Mouse (Mus musculus): ENCODE data around the gene Tnk1. TPM values are rescaled to one million over a fixed set of nuclear protein-coding genes. Genes with fewer than 3 reads are reported as not detected.

The Tnk1 gene
- polyA plus RNA-seq (2014; fragmentation: Illumina TruSeq; extraction: RNeasy Lipid Tissue Mini Kit (QIAGEN cat#74804); ENCODE audit: insufficient read depth, low read depth, low replicate concordance) = 5.1 TPM

GRCm38 (mm10) chr11:69858113-69858998 is at the start of gene Tnk1:
TSS of gene Tnk1 (minus strand) at chr11:69858730.

GRCm38 (mm10) chr11:69900471-69901405 is 42.2 kb upstream of the Tnk1 start, which contains the start of the genes 2810408A11Rik and Neurl4:
TSS of gene 2810408A11Rik (minus strand) at chr11:69900987.
TSS of gene Neurl4 (plus strand) at chr11:69901072.

GRCm38 (mm10) chr11:69895291-69895690 is 36.8 kb upstream of the Tnk1 start, which contains the start of gene Acap1:
TSS of gene Acap1 (minus strand) at chr11:69895539.

GRCm38 (mm10) chr11:69880853-69881603 is 22.5 kb upstream of the Tnk1 start, which contains the start of gene Kctd11:
TSS of gene Kctd11 (minus strand) at chr11:69881406.

GRCm38 (mm10) chr11:69877878-69878277 is 19.3 kb upstream of the Tnk1 start, which contains the start of gene Tmem95:
TSS of gene Tmem95 (minus strand) at chr11:69878018.

GRCm38 (mm10) chr11:69846198-69846680 is 12.3 kb downstream of the Tnk1 start, which contains the start of gene Plscr3:
TSS of gene Plscr3 (plus strand) at chr11:69846376.

GRCm38 (mm10) chr11:69837952-69838713 is 20.4 kb downstream of the Tnk1 start, which contains the start of gene Tmem256:
TSS of gene Tmem256 (plus strand) at chr11:69838514.

GRCm38 (mm10) chr11:69837604-69837951 is 21.0 kb downstream of the Tnk1 start, which contains the start of gene Nlgn2:
TSS of gene Nlgn2 (minus strand) at chr11:69837784.

GRCm38 (mm10) chr11:69822080-69822479 is 36.5 kb downstream of the Tnk1 start, which contains the start of gene Spem1:
TSS of gene Spem1 (minus strand) at chr11:69822180.

GRCm38 (mm10) chr11:69818365-69818764 is 40.2 kb downstream of the Tnk1 start, which contains the start of gene Spem2:
TSS of gene Spem2 (minus strand) at chr11:69818465.

GRCm38 (mm10) chr11:69815155-69815554 is 43.4 kb downstream of the Tnk1 start, which contains the start of gene Gm39566:
TSS of gene Gm39566 (minus strand) at chr11:69815298.

GRCm38 (mm10) chr11:69804972-69805909 is 53.3 kb downstream of the Tnk1 start, which contains the start of gene Tmem102:
TSS of gene Tmem102 (minus strand) at chr11:69805624.

GRCm38 (mm10) chr11:69801379-69801977 is 57.1 kb downstream of the Tnk1 start, which contains the start of gene Fgf11:
TSS of gene Fgf11 (minus strand) at chr11:69801857.

Other genes starting within 250 kb of the Tnk1 start
- gene Shbg, start 240.8 kb downstream of the Tnk1 start, polyA plus RNA-seq (2014; fragmentation: Illumina TruSeq; extraction: RNeasy Lipid Tissue Mini Kit (QIAGEN cat#74804); ENCODE audit: insufficient read depth, low read depth, low replicate concordance) = not detected
- gene Sat2, start 236.7 kb downstream of the Tnk1 start, polyA plus RNA-seq (2014; fragmentation: Illumina TruSeq; extraction: RNeasy Lipid Tissue Mini Kit (QIAGEN cat#74804); ENCODE audit: insufficient read depth, low read depth, low replicate concordance) = 4.7 TPM
- 39.7 TPM for gene Fxr2, start 225.7 kb downstream of the Tnk1 start, polyA plus RNA-seq (2014; fragmentation: Illumina TruSeq; extraction: RNeasy Lipid Tissue Mini Kit (QIAGEN cat#74804); ENCODE audit: insufficient read depth, low read depth, low replicate concordance)
- gene Sox15, start 203.4 kb downstream of the Tnk1 start, polyA plus RNA-seq (2014; fragmentation: Illumina TruSeq; extraction: RNeasy Lipid Tissue Mini Kit (QIAGEN cat#74804); ENCODE audit: insufficient read depth, low read depth, low replicate concordance) = not detected
- gene Mpdu1, start 196.1 kb downstream of the Tnk1 start, polyA plus RNA-seq (2014; fragmentation: Illumina TruSeq; extraction: RNeasy Lipid Tissue Mini Kit (QIAGEN cat#74804); ENCODE audit: insufficient read depth, low read depth, low replicate concordance) = 53.4 TPM
- 44.2 TPM for gene Cd68, start 192.6 kb downstream of the Tnk1 start, polyA plus RNA-seq (2014; fragmentation: Illumina TruSeq; extraction: RNeasy Lipid Tissue Mini Kit (QIAGEN cat#74804); ENCODE audit: insufficient read depth, low read depth, low replicate concordance)
- gene Eif4a1, start 186.3 kb downstream of the Tnk1 start, polyA plus RNA-seq (2014; fragmentation: Illumina TruSeq; extraction: RNeasy Lipid Tissue Mini Kit (QIAGEN cat#74804); ENCODE audit: insufficient read depth, low read depth, low replicate concordance) = 289 TPM
- gene Senp3, start 176.6 kb downstream of the Tnk1 start, polyA plus RNA-seq (2014; fragmentation: Illumina TruSeq; extraction: RNeasy Lipid Tissue Mini Kit (QIAGEN cat#74804); ENCODE audit: insufficient read depth, low read depth, low replicate concordance) = 47.0 TPM
- gene Tnfsf13, start 172.9 kb downstream of the Tnk1 start, polyA plus RNA-seq (2014; fragmentation: Illumina TruSeq; extraction: RNeasy Lipid Tissue Mini Kit (QIAGEN cat#74804); ENCODE audit: insufficient read depth, low read depth, low replicate concordance) = 23.3 TPM
- 48.4 TPM for gene Tnfsf12, start 162.9 kb downstream of the Tnk1 start, polyA plus RNA-seq (2014; fragmentation: Illumina TruSeq; extraction: RNeasy Lipid Tissue Mini Kit (QIAGEN cat#74804); ENCODE audit: insufficient read depth, low read depth, low replicate concordance)
- 24.8 TPM for gene Tnfsfm13, start 162.6 kb downstream of the Tnk1 start, polyA plus RNA-seq (2014; fragmentation: Illumina TruSeq; extraction: RNeasy Lipid Tissue Mini Kit (QIAGEN cat#74804); ENCODE audit: insufficient read depth, low read depth, low replicate concordance)
- gene Polr2a, start 100.1 kb downstream of the Tnk1 start, polyA plus RNA-seq (2014; fragmentation: Illumina TruSeq; extraction: RNeasy Lipid Tissue Mini Kit (QIAGEN cat#74804); ENCODE audit: insufficient read depth, low read depth, low replicate concordance) = 16.2 TPM
- 0.85 TPM for gene Slc35g3, start 96.8 kb downstream of the Tnk1 start, polyA plus RNA-seq (2014; fragmentation: Illumina TruSeq; extraction: RNeasy Lipid Tissue Mini Kit (QIAGEN cat#74804); ENCODE audit: insufficient read depth, low read depth, low replicate concordance)
- 25.6 TPM for gene Zbtb4, start 92.8 kb downstream of the Tnk1 start, polyA plus RNA-seq (2014; fragmentation: Illumina TruSeq; extraction: RNeasy Lipid Tissue Mini Kit (QIAGEN cat#74804); ENCODE audit: insufficient read depth, low read depth, low replicate concordance)
- 10.1 TPM for gene Chrnb1, start 62.8 kb downstream of the Tnk1 start, polyA plus RNA-seq (2014; fragmentation: Illumina TruSeq; extraction: RNeasy Lipid Tissue Mini Kit (QIAGEN cat#74804); ENCODE audit: insufficient read depth, low read depth, low replicate concordance)
- gene Fgf11, start 56.9 kb downstream of the Tnk1 start, polyA plus RNA-seq (2014; fragmentation: Illumina TruSeq; extraction: RNeasy Lipid Tissue Mini Kit (QIAGEN cat#74804); ENCODE audit: insufficient read depth, low read depth, low replicate concordance) = 3.4 TPM
- 4.9 TPM for gene Tmem102, start 53.1 kb downstream of the Tnk1 start, polyA plus RNA-seq (2014; fragmentation: Illumina TruSeq; extraction: RNeasy Lipid Tissue Mini Kit (QIAGEN cat#74804); ENCODE audit: insufficient read depth, low read depth, low replicate concordance)
- not detected for gene Gm39566, start 43.4 kb downstream of the Tnk1 start, polyA plus RNA-seq (2014; fragmentation: Illumina TruSeq; extraction: RNeasy Lipid Tissue Mini Kit (QIAGEN cat#74804); ENCODE audit: insufficient read depth, low read depth, low replicate concordance)
- gene Spem2, start 40.3 kb downstream of the Tnk1 start, polyA plus RNA-seq (2014; fragmentation: Illumina TruSeq; extraction: RNeasy Lipid Tissue Mini Kit (QIAGEN cat#74804); ENCODE audit: insufficient read depth, low read depth, low replicate concordance) = not detected
- gene Spem1, start 36.5 kb downstream of the Tnk1 start, polyA plus RNA-seq (2014; fragmentation: Illumina TruSeq; extraction: RNeasy Lipid Tissue Mini Kit (QIAGEN cat#74804); ENCODE audit: insufficient read depth, low read depth, low replicate concordance) = not detected
- gene Nlgn2, start 20.9 kb downstream of the Tnk1 start, polyA plus RNA-seq (2014; fragmentation: Illumina TruSeq; extraction: RNeasy Lipid Tissue Mini Kit (QIAGEN cat#74804); ENCODE audit: insufficient read depth, low read depth, low replicate concordance) = 5.3 TPM
- gene Tmem256, start 20.2 kb downstream of the Tnk1 start, polyA plus RNA-seq (2014; fragmentation: Illumina TruSeq; extraction: RNeasy Lipid Tissue Mini Kit (QIAGEN cat#74804); ENCODE audit: insufficient read depth, low read depth, low replicate concordance) = 375 TPM
- 65.1 TPM for gene Plscr3, start 12.4 kb downstream of the Tnk1 start, polyA plus RNA-seq (2014; fragmentation: Illumina TruSeq; extraction: RNeasy Lipid Tissue Mini Kit (QIAGEN cat#74804); ENCODE audit: insufficient read depth, low read depth, low replicate concordance)
- gene Tmem95, start 19.3 kb upstream of the Tnk1 start, polyA plus RNA-seq (2014; fragmentation: Illumina TruSeq; extraction: RNeasy Lipid Tissue Mini Kit (QIAGEN cat#74804); ENCODE audit: insufficient read depth, low read depth, low replicate concordance) = not detected
- gene Kctd11, start 22.7 kb upstream of the Tnk1 start, polyA plus RNA-seq (2014; fragmentation: Illumina TruSeq; extraction: RNeasy Lipid Tissue Mini Kit (QIAGEN cat#74804); ENCODE audit: insufficient read depth, low read depth, low replicate concordance) = 11.2 TPM
- gene Acap1, start 36.8 kb upstream of the Tnk1 start, polyA plus RNA-seq (2014; fragmentation: Illumina TruSeq; extraction: RNeasy Lipid Tissue Mini Kit (QIAGEN cat#74804); ENCODE audit: insufficient read depth, low read depth, low replicate concordance) = 9.7 TPM
- gene 2810408A11Rik, start 42.3 kb upstream of the Tnk1 start, polyA plus RNA-seq (2014; fragmentation: Illumina TruSeq; extraction: RNeasy Lipid Tissue Mini Kit (QIAGEN cat#74804); ENCODE audit: insufficient read depth, low read depth, low replicate concordance) = 0.77 TPM
- 9.9 TPM for gene Neurl4, start 42.3 kb upstream of the Tnk1 start, polyA plus RNA-seq (2014; fragmentation: Illumina TruSeq; extraction: RNeasy Lipid Tissue Mini Kit (QIAGEN cat#74804); ENCODE audit: insufficient read depth, low read depth, low replicate concordance)
- gene Gps2, start 55.2 kb upstream of the Tnk1 start, polyA plus RNA-seq (2014; fragmentation: Illumina TruSeq; extraction: RNeasy Lipid Tissue Mini Kit (QIAGEN cat#74804); ENCODE audit: insufficient read depth, low read depth, low replicate concordance) = 43.0 TPM
- gene Eif5a, start 63.2 kb upstream of the Tnk1 start, polyA plus RNA-seq (2014; fragmentation: Illumina TruSeq; extraction: RNeasy Lipid Tissue Mini Kit (QIAGEN cat#74804); ENCODE audit: insufficient read depth, low read depth, low replicate concordance) = 466 TPM
- gene Ybx2, start 77.1 kb upstream of the Tnk1 start, polyA plus RNA-seq (2014; fragmentation: Illumina TruSeq; extraction: RNeasy Lipid Tissue Mini Kit (QIAGEN cat#74804); ENCODE audit: insufficient read depth, low read depth, low replicate concordance) = 1.3 TPM
- gene Slc2a4, start 89.5 kb upstream of the Tnk1 start, polyA plus RNA-seq (2014; fragmentation: Illumina TruSeq; extraction: RNeasy Lipid Tissue Mini Kit (QIAGEN cat#74804); ENCODE audit: insufficient read depth, low read depth, low replicate concordance) = 8.1 TPM
- 60.8 TPM for gene Cldn7, start 106.0 kb upstream of the Tnk1 start, polyA plus RNA-seq (2014; fragmentation: Illumina TruSeq; extraction: RNeasy Lipid Tissue Mini Kit (QIAGEN cat#74804); ENCODE audit: insufficient read depth, low read depth, low replicate concordance)
- gene Ctdnep1, start 122.4 kb upstream of the Tnk1 start, polyA plus RNA-seq (2014; fragmentation: Illumina TruSeq; extraction: RNeasy Lipid Tissue Mini Kit (QIAGEN cat#74804); ENCODE audit: insufficient read depth, low read depth, low replicate concordance) = 86.4 TPM
- gene Elp5, start 123.8 kb upstream of the Tnk1 start, polyA plus RNA-seq (2014; fragmentation: Illumina TruSeq; extraction: RNeasy Lipid Tissue Mini Kit (QIAGEN cat#74804); ENCODE audit: insufficient read depth, low read depth, low replicate concordance) = 40.7 TPM
- 466 TPM for gene Gabarap, start 132.4 kb upstream of the Tnk1 start, polyA plus RNA-seq (2014; fragmentation: Illumina TruSeq; extraction: RNeasy Lipid Tissue Mini Kit (QIAGEN cat#74804); ENCODE audit: insufficient read depth, low read depth, low replicate concordance)
- 39.5 TPM for gene Phf23, start 137.0 kb upstream of the Tnk1 start, polyA plus RNA-seq (2014; fragmentation: Illumina TruSeq; extraction: RNeasy Lipid Tissue Mini Kit (QIAGEN cat#74804); ENCODE audit: insufficient read depth, low read depth, low replicate concordance)
- 6.0 TPM for gene Dvl2, start 141.9 kb upstream of the Tnk1 start, polyA plus RNA-seq (2014; fragmentation: Illumina TruSeq; extraction: RNeasy Lipid Tissue Mini Kit (QIAGEN cat#74804); ENCODE audit: insufficient read depth, low read depth, low replicate concordance)
- gene Acadvl, start 156.7 kb upstream of the Tnk1 start, polyA plus RNA-seq (2014; fragmentation: Illumina TruSeq; extraction: RNeasy Lipid Tissue Mini Kit (QIAGEN cat#74804); ENCODE audit: insufficient read depth, low read depth, low replicate concordance) = 82.7 TPM
- gene Dlg4, start 158.2 kb upstream of the Tnk1 start, polyA plus RNA-seq (2014; fragmentation: Illumina TruSeq; extraction: RNeasy Lipid Tissue Mini Kit (QIAGEN cat#74804); ENCODE audit: insufficient read depth, low read depth, low replicate concordance) = 7.3 TPM
- 13.1 TPM for gene Asgr1, start 195.4 kb upstream of the Tnk1 start, polyA plus RNA-seq (2014; fragmentation: Illumina TruSeq; extraction: RNeasy Lipid Tissue Mini Kit (QIAGEN cat#74804); ENCODE audit: insufficient read depth, low read depth, low replicate concordance)
- 0.41 TPM for gene Asgr2, start 233.9 kb upstream of the Tnk1 start, polyA plus RNA-seq (2014; fragmentation: Illumina TruSeq; extraction: RNeasy Lipid Tissue Mini Kit (QIAGEN cat#74804); ENCODE audit: insufficient read depth, low read depth, low replicate concordance)